Comparison of ENCODE assay signal across 20 mouse cellular contexts in the genomic region with DNA sequence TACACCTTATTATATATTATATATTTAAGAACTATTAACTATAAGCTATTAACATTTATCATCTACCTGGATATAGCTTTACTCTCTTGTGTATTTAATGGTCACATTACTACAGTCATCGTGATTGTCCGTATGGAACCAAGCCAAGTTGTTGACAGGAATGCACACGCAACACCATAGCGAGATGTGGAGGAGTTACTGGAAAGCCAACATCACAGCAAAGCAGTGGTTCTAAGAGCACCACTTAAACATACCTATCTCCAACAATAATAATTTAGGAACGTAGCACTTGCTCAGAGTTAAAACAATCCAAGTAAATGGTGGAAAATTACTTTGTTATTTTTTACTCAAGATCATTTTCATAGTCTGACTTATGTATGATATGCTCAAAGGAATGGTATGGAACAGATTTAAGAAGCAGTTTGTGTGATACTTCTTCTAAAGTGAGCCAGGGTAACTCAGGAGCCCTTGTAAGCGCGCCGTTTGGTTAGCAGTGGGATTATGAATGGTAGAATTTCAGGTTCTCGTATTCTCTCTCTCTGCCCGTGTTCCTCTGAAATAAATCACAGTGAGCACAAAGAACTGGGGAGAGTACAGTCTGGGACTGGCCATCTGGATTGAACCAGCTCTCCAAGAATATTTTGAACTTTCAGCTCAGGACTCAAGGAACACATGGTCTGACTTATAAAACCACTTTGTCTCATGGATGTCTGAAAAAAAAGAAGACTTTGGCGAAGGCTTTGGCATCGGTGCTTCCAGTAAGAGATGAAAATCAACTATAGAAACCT. TPM values are rescaled to one million over a fixed set of nuclear protein-coding genes. Genes with fewer than 3 reads are reported as not detected.
DNase-seq lines count a peak whose midpoint lies in the region; ATAC-seq and TF ChIP-seq lines count a peak whose summit lies in the region.
"Had no signal": no experiment of that assay in that cellular context is flagged by ENCODE, and none has a peak within 500 bp of the region (broad histone marks: within the 10 kb centered on the region; RNA-seq: fewer than 3 reads in every experiment).

No protein-coding gene starts in this region.

- peak; percentile 63 for TF ChIP-seq EP300 in lung, postnatal 0 days (IDR thresholded peaks at IDR 0.05)

- intact Hi-C loops in heart, postnatal 36 days (cut with DNase I): no loop called here

- H3K27ac ChIP-seq in heart, embryonic 16.5 days (ENCODE audit: low read length): no peak overlapping the region
- H3K27ac ChIP-seq in lung, postnatal 0 days (ENCODE audit: low read length): no peak overlapping the region
- no peak overlapping the region for H3K27ac ChIP-seq in kidney, adult 2 months (ENCODE audit: insufficient read depth, low read depth, low read length)
- H3K27ac ChIP-seq: embryonic facial prominence, embryonic 10.5 days; embryonic facial prominence, embryonic 12.5 days; forebrain, embryonic 13.5 days had no signal

- no peak for TF ChIP-seq CTCF in lung, postnatal 0 days (IDR thresholded peaks at IDR 0.05)
- no peak for TF ChIP-seq CTCF in kidney, adult 2 months (conservative IDR thresholded peaks at IDR 0.05; ENCODE audit: insufficient read depth, insufficient read length, low read depth, low read length)

- WGBS in heart, embryonic 16.5 days: 63% methylated on average over 12 of the region's 12 CpGs
- 67% methylated on average over 12 of the region's 12 CpGs for WGBS in lung, postnatal 0 days
- 69% methylated on average over 12 of the region's 12 CpGs for WGBS in kidney, adult 2 months

- no peak overlapping the region for H3K4me3 ChIP-seq in heart, embryonic 16.5 days (ENCODE audit: low read length)
- H3K4me3 ChIP-seq in lung, postnatal 0 days (ENCODE audit: low read depth, low read length): no peak overlapping the region
- no peak overlapping the region for H3K4me3 ChIP-seq in kidney, adult 2 months (ENCODE audit: insufficient read depth, low read depth, low read length)
- H3K4me3 ChIP-seq: embryonic facial prominence, embryonic 10.5 days; embryonic facial prominence, embryonic 12.5 days; forebrain, embryonic 13.5 days had no signal

- no peak overlapping the region for H3K9ac ChIP-seq in heart, embryonic 16.5 days (ENCODE audit: low read length)
- no peak overlapping the region for H3K9ac ChIP-seq in lung, postnatal 0 days (replicated peaks; ENCODE audit: low read depth)
- H3K9ac ChIP-seq: embryonic facial prominence, embryonic 12.5 days; forebrain, embryonic 13.5 days had no signal

- H3K4me2 ChIP-seq in heart, embryonic 16.5 days (ENCODE audit: low read depth, low read length): no peak overlapping the region
- no peak overlapping the region for H3K4me2 ChIP-seq in lung, postnatal 0 days (replicated peaks; ENCODE audit: low read depth, low read length)
- H3K4me2 ChIP-seq: embryonic facial prominence, embryonic 12.5 days; forebrain, embryonic 13.5 days had no signal

- peak; percentile 64 for ATAC-seq in frontal cortex, adult (ENCODE audit: low TSS enrichment)
- ATAC-seq in heart, embryonic 16.5 days (replicated peaks; ENCODE audit: extremely low read depth, insufficient read depth, low FRiP score): peak; percentile 23; the same call in 1 of the 2 replicates
- ATAC-seq in lung, postnatal 0 days: peak; percentile 61
- ATAC-seq: forebrain, embryonic 13.5 days; forebrain, embryonic 16.5 days had no signal

- H3K27me3 ChIP-seq in heart, embryonic 16.5 days (ENCODE audit: control insufficient read depth, insufficient read depth, low read length): no peaks in the 10 kb centered on the region
- no peaks in the 10 kb centered on the region for H3K27me3 ChIP-seq in lung, postnatal 0 days (replicated peaks; ENCODE audit: insufficient read depth, low read length)
- H3K27me3 ChIP-seq in kidney, adult 2 months (replicated peaks; ENCODE audit: control insufficient read depth, insufficient read depth, low read length): no peaks in the 10 kb centered on the region
- H3K27me3 ChIP-seq: embryonic facial prominence, embryonic 12.5 days; forebrain, embryonic 13.5 days had no signal

- DNase-seq in frontal cortex, adult 2 months (ENCODE audit: extremely low spot score in 1 of 2, low spot score in 1 of 2): no peak
- no peak for DNase-seq in heart, postnatal 36 days
- peak; percentile 50 for DNase-seq in lung, postnatal 0 days (ENCODE audit: low spot score)
- DNase-seq in lung, postnatal 25 days (ENCODE audit: low spot score): no peak
- peak; percentile 41 for DNase-seq in brain, adult 2 months (ENCODE audit: low read depth, low spot score)
- no peak for DNase-seq in kidney, adult 2 months
- DNase-seq: adrenal gland, adult 2 months; adrenal gland, postnatal 10 days; adrenal gland, postnatal 25 days; cerebellum, adult 11-12 months; cerebellum, adult 2 months; cerebellum, adult 9-10 months; cerebellum, postnatal 10 days; cerebellum, postnatal 25 days had no signal

- no peaks in the 10 kb centered on the region for H3K36me3 ChIP-seq in heart, embryonic 16.5 days (ENCODE audit: control insufficient read depth, insufficient read depth)
- H3K36me3 ChIP-seq in lung, postnatal 0 days (ENCODE audit: insufficient read depth, low read length): no peaks in the 10 kb centered on the region
- H3K36me3 ChIP-seq in kidney, adult 2 months (ENCODE audit: control insufficient read depth, insufficient read depth, low read length): no peaks in the 10 kb centered on the region
- H3K36me3 ChIP-seq: embryonic facial prominence, embryonic 10.5 days; embryonic facial prominence, embryonic 12.5 days had no signal

- no peak for TF ChIP-seq POLR2A in kidney, adult 2 months (IDR thresholded peaks at IDR 0.05; ENCODE audit: low read depth, low read length)

- H3K4me1 ChIP-seq in heart, embryonic 16.5 days (ENCODE audit: control insufficient read depth, insufficient read depth, low read length): peaks cover 13% of the 10 kb centered on the region
- no peaks in the 10 kb centered on the region for H3K4me1 ChIP-seq in lung, postnatal 0 days (ENCODE audit: insufficient read depth, low read depth, low read length)
- peaks cover 19% of the 10 kb centered on the region for H3K4me1 ChIP-seq in kidney, adult 2 months (ENCODE audit: control insufficient read depth, insufficient read depth, low read length)
- H3K4me1 ChIP-seq: embryonic facial prominence, embryonic 12.5 days; forebrain, embryonic 13.5 days had no signal

- no peaks in the 10 kb centered on the region for H3K9me3 ChIP-seq in heart, embryonic 16.5 days (replicated peaks; ENCODE audit: control insufficient read depth, low read length)
- no peaks in the 10 kb centered on the region for H3K9me3 ChIP-seq in lung, postnatal 0 days (ENCODE audit: low read length)
- H3K9me3 ChIP-seq: embryonic facial prominence, embryonic 10.5 days; embryonic facial prominence, embryonic 12.5 days; forebrain, embryonic 13.5 days had no signal

RNA-seq across cellular contexts. Expression of a gene that starts 39.2 kb away (rescaled TPM):
- polyA plus RNA-seq in frontal cortex, adult 2 months (2012; rRNA removed): 10.5 and 10.9 TPM in 2 replicates
- 2.8 and 3.0 TPM in 2 replicates for polyA plus RNA-seq in heart, embryonic 16.5 days (2015; fragmentation: Nextera tagmentation; extraction: Ambion mirVana)
- 10 to 100 TPM; 43.4 to 43.5 TPM for total RNA-seq in heart, postnatal 36 days (2021)
- 3.1 and 3.2 TPM in 2 replicates for polyA plus RNA-seq in lung, postnatal 0 days (2015; fragmentation: Nextera tagmentation; extraction: Ambion mirVana)
- 9.0 and 11.3 TPM in 2 replicates for polyA plus RNA-seq in kidney, adult 2 months (2012; rRNA removed)

Comparison
In these comparisons a context has a peak if more than half of its experiments do, and no peak if none do; other contexts are left out.
1. DNase-seq: peak in lung, postnatal 0 days (single experiment) and brain, adult 2 months (single experiment); none in frontal cortex, adult 2 months (0 of 2), heart, postnatal 36 days (0 of 2), lung, postnatal 25 days (single experiment) and kidney, adult 2 months (single experiment).
2. Peak in every context shown above with its lines, with median percentiles within 50 percentile points of each other: ATAC-seq.